Mouse (Mus musculus) CD4-positive, CD25-positive, alpha-beta regulatory T cell, adult 2 months (primary cell): ENCODE measurements around the gene Dpm1.
A peak's percentile ranks its signal among the peaks of the same experiment; 100 is the strongest.

Experiments
- DNase-seq: peaks from one replicate; pipeline ENCODE4 v3.0.0-alpha.2; 2012; ENCODE audit warnings: low read depth, low spot score

The Dpm1 gene

GRCm38 (mm10) chr2:168230026-168230728, at the start of gene Dpm1, which contains the start of the genes Gm20716 and Mocs3:
Gene Dpm1, minus strand, starts transcription at chr2:168230591.
Gene Gm20716, minus strand, starts transcription at chr2:168230364.
Gene Mocs3, plus strand, starts transcription at chr2:168230622.
- peak; percentile 91 for DNase-seq

- peak; percentile 72 for DNase-seq
These were observed 44.1 kb upstream of the Dpm1 start for GRCm38 (mm10) chr2:168274374-168274935.

- no peak for DNase-seq
These were observed 43.0 kb upstream of the Dpm1 start for GRCm38 (mm10) chr2:168273387-168273786.

- peak; percentile 27 for DNase-seq
These were observed 37.6 kb upstream of the Dpm1 start for GRCm38 (mm10) chr2:168268033-168268432.

GRCm38 (mm10) chr2:168260900-168261299, 30.5 kb upstream of the Dpm1 start:
- DNase-seq = no peak

- DNase-seq = no peak
These were observed 29.7 kb upstream of the Dpm1 start for GRCm38 (mm10) chr2:168260124-168260523.

GRCm38 (mm10) chr2:168259046-168259445, 28.7 kb upstream of the Dpm1 start:
- no peak for DNase-seq

- DNase-seq = no peak
These were observed 26.8 kb upstream of the Dpm1 start for GRCm38 (mm10) chr2:168257188-168257587.

GRCm38 (mm10) chr2:168256506-168256905, 26.1 kb upstream of the Dpm1 start:
- no peak for DNase-seq

GRCm38 (mm10) chr2:168253822-168254221, 23.4 kb upstream of the Dpm1 start:
- DNase-seq = no peak

- peak; percentile 75 for DNase-seq
These were observed 22.4 kb upstream of the Dpm1 start for GRCm38 (mm10) chr2:168252639-168253292.

GRCm38 (mm10) chr2:168250270-168250669, 19.9 kb upstream of the Dpm1 start:
- DNase-seq = peak; percentile 89

GRCm38 (mm10) chr2:168248856-168249245, 18.5 kb upstream of the Dpm1 start:
- peak; percentile 61 for DNase-seq

GRCm38 (mm10) chr2:168248167-168248855, 17.9 kb upstream of the Dpm1 start:
- no peak for DNase-seq

- no peak for DNase-seq
These were observed 15.2 kb upstream of the Dpm1 start for GRCm38 (mm10) chr2:168245571-168245970.

- DNase-seq = no peak
These were observed 12.9 kb upstream of the Dpm1 start for GRCm38 (mm10) chr2:168243278-168243677.

GRCm38 (mm10) chr2:168242841-168243240, 12.4 kb upstream of the Dpm1 start:
- no peak for DNase-seq

- DNase-seq = no peak
These were observed 7.9 kb upstream of the Dpm1 start for GRCm38 (mm10) chr2:168238335-168238734.

- no peak for DNase-seq
These were observed 2.9 kb upstream of the Dpm1 start for GRCm38 (mm10) chr2:168233286-168233685.

GRCm38 (mm10) chr2:168231471-168231829, 1.1 kb upstream of the Dpm1 start:
- no peak for DNase-seq

GRCm38 (mm10) chr2:168230773-168231470, 531 bp upstream of the Dpm1 start:
- peak; percentile 44 for DNase-seq
